Mouse (Mus musculus): ENCODE results near the gene Ano10. TPM values are rescaled to one million over a fixed set of nuclear protein-coding genes. Genes with fewer than 3 reads are reported as not detected.

Gene Ano10
- polyA plus RNA-seq, 2 experiments from 2014 or later, result 18.2 to 22.9 TPM

DNA sequence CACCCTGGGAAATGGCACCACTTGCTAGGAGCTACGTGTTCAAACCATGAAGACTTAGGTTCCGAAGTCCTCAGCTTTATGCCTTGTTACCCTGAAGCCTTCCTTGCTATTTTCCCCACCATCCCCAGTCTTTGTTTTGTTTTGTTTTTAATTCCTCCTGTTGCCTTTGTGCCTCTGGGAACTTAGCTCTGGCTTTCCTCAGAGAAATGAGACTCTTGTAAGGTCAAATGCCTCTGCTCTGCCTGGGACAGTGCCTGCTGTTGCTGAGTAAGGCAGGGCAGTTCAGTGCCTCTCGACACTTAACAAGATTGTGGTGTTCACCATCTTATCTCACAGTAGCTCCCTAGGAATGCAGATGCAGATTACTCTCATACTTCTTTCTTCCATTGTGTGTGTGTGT lies 140.8 kb downstream of the Ano10 start:
- no peak for ATAC-seq

DNA sequence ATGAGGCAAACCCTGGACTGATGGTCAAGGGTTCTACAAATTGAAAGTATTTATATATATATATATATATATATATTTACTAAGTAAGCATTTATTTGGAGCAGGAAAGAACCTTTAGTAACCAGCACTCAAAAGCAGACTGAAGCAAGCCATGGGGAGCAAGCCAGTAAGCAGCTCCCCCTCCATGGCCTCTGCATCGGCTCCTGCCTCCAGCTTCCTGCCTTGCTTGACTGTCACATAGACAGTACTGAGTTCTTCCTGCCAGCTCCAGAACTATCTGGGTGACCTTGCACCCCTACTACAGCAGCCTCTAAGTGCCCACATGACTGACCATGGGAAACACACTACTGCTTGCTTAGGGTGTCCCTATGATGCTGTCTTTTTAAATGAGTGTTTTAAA lies 141.7 kb downstream of the Ano10 start:
- no peak for ATAC-seq

DNA sequence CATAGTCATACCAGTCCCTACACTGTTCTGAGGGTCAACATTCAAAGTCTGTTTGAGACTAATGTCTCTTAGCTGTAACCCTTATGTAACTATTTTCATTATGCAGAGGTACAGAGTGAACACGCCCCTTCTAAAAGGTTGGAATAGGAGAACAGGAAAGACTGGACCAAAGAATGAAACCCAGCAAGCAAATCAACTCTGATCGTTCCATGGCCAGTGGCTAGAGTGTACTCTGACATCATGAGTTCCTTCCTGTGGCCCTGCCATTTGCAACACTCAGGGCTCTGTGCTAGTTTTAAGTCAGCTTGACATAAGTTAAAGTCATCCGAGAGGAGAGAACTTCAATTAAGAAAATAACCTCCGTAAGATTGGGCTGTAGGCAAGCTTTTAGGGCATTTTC lies 142.2 kb downstream of the Ano10 start:
- no peak for ATAC-seq

DNA sequence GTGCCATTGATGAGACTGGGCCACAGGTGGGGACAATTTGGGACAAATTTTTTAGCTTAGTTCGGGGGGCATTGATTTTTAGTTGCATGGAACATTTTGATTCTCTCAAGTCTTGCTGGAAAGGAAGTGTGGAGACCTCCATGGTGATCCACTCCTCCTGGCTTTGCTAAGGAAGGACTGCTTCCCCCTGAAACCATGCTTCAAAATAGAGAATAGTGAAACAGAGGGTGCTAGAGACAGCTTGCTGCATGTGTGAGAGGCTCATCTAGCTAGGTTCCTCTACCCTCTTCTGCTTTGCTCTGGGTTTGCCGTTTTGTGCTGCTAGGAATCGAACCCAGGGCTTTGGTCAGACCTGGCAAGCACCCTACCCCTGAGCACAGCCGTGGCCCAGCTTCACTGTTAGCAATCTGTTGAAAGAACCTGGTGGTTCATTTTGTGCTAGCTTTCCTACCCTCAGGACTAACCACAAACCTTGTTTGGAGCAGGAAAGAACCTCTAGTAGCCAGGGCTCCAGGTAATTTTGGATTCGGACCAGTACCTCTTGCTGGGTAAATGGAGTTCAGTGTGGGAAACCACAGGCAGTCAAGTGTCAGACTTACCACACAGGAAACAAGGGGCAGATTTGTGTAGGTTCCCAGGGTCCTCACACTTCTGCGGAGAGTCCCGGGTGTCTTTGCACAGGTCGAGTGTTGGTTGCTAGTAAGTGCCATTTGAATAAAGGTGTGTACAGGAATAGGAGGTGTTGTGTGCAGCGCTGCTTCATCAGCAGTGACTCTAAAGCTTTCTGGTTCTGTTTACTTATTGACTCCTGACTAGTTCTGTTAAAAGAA lies 144.0 kb downstream of the Ano10 start:
- ATAC-seq, result peak; percentile 81

DNA sequence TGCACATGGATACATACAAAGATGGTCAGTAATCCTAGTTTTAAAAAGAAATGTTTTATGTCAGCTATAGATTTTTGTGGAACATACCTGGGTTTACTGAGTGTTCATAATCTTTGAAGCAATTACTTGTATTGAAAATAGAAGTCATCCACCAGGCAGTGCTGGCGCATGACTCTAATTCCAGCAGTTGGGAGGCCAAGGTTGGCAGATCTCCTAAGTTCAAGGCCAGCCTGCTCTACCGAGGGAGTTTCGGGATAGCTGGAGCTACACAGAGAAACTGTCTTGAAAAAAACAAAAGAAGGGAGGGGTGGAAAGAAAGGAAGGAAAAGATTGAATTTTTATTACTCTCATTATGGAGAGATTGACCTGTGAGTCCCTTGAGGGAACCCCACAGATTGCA lies 145.9 kb downstream of the Ano10 start:
- ATAC-seq, result no peak

DNA sequence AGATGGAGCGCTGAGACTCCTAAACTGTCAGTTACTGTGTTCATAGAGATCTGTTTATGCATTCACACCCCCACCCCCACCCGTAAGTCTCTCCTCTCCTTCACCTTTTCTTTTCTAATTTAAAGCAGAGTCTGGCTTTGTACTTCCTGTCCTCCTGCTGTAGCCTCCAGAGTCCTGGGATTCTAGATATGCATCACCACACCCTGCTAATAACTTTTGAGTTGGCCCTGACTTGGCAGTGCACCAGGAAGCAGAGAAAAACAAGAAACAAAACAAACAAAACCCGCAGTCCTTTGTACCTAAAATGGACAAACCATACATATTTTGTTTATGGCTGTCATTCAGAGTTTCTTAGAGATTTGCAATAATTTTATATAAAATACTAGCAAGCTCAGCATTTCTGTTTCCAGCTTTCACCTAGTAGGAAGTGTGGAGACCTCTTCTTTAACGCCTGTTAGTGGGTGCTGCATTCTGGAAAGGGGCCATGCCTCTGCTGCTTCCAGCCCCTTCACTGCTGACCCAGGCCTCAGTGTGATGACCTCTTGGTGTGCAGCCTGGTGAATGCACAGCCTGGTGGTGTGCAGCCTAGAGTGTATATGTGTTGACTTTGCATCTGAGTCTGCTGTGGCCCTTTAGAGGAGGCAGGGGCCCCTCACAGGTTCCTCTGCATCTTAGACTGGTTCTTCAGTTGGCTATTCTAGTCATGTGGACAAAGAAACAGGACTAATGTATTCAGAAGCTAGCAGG lies 147.9 kb downstream of the Ano10 start:
- ATAC-seq, result no peak

DNA sequence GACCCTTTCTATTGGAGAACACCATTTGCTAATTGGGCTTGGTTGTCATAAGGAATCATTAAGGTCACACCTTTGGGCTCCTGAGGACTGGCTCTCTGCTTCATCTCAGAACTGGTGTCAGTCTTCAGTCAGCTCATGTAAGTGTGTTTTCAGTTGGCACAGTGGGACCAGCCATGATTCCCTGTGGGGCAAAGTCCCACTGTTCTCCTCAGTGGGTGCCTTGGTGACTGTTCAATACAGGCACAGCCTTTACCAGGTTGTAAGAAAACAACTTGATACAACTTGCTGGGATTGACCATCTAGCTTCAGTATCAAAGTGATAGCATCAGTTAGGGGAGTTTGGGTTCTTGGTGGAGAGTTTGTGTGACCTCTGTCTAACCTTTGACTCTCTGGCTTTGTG lies 148.5 kb downstream of the Ano10 start:
- no peak for ATAC-seq

DNA sequence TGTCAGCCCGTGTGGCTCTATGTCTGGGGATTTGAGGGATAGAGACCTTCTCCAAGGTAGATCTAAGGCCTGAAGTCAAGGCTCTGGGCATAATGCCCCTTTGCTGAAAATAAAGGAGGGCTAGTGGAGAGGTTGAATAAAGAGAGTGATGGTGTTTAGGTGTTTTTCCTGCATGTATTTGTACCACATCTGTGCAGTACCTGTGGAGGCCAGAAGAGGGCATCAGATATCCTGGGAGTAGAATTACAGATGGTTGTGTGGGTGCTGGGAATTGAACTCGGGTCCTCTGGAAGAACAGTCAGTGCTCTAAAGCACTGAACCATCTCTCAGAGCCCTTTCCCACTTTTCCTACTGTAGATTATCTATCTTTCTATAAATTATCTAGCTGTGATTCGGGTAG lies 149.4 kb downstream of the Ano10 start:
- no peak for ATAC-seq

DNA sequence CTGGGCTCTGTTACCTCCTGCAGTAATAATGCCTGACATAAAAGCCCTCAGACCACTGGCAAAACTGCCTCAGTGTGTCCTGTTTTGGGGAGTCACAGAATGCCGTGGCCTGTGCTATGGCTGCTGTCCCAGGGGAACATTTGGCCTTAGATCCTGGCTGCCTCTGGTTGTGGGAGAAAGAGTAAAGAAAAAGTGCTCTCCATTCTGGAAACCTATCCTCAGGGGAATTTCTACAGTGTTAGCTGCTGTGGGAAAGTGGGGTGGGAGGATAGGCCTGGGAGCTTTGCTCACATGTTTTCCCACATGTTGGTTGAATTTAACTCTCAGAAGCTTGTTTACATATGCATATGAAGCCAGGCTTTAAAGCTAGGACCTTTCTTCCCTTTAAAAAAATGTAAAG lies 151.0 kb downstream of the Ano10 start:
- no peak for ATAC-seq

DNA sequence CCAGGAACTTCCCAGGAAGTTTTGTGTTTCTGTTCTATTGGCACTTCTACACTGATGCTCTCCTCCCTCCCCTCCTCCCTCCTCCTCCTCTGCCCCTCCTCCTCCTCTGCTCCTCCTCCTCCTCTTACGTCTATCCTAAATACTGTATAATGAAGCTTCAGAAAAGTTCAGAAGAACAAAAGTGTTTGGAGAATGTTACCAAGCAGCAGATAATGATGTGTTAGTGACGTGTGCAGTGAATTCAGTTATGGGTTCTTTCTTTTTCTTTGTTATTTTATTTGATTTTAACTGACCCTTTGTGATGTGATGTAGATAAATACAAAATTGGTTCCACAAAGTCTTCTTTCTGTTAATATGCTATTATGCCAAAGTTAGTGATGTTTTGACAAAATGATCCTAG lies 155.0 kb downstream of the Ano10 start:
- ATAC-seq, result no peak

DNA sequence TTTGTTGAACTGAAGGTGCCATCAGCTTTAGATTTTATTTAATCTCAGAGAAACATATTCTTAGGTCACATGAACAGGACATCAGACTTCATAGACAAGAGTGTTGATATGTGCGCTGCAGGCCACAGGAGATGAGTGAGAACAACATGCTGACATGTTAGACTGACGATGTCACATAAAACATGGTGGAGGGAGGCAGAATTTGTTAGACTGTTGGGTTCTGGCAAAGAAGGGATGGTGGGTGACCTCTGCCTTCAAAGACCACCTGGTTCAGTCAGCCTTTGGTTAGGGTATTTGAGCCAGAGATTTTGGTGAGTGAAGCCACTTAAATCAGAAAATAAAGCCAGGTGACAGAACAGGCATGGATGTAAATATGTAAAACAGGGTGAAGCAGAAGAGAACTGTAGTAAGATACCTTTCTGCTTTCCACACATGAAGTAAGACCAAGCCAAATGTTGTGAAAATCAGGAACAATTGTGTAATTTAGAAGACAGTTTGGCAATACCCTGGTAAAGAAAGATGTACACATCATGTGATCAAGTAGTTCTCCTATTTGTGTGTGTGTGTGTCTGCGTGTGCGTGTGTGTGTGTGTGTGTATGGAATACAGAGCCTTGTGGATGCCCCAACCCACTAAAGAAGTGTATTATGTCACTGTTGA lies 155.7 kb downstream of the Ano10 start:
- ATAC-seq, result no peak

DNA sequence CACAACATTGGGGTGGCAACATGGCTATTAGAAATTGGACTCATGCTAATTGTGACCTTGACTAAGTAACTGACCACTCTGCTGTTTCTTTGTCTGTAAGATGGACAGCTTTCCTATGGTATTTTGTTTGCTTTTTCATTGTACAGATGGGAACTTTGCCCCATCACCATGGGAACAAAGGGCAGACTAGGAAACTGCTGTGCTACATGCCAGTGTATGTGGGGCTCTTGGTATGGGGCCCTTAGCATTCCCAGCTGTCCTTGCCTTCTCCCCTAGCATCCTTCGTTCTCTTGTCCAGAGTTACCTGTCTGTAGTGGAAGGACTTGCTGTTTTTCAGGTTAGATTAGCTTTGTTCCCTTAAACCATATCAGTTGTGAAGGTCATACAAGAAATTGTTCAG lies 156.3 kb downstream of the Ano10 start:
- ATAC-seq, result no peak

DNA sequence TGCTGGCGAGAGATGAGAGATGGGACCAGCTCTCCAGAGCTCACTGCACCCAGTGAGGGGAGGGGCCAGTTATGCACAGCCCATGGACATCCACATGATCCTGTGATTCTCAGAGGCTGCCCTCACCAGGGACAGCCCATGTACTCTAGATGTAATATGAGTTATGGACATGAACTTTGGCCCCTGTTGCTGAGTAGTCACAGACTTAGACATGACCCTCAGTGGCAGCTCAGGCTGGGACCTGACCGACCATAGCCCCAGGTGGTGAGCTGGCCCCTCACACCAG lies 158.4 kb downstream of the Ano10 start:
- ATAC-seq, result no peak

DNA sequence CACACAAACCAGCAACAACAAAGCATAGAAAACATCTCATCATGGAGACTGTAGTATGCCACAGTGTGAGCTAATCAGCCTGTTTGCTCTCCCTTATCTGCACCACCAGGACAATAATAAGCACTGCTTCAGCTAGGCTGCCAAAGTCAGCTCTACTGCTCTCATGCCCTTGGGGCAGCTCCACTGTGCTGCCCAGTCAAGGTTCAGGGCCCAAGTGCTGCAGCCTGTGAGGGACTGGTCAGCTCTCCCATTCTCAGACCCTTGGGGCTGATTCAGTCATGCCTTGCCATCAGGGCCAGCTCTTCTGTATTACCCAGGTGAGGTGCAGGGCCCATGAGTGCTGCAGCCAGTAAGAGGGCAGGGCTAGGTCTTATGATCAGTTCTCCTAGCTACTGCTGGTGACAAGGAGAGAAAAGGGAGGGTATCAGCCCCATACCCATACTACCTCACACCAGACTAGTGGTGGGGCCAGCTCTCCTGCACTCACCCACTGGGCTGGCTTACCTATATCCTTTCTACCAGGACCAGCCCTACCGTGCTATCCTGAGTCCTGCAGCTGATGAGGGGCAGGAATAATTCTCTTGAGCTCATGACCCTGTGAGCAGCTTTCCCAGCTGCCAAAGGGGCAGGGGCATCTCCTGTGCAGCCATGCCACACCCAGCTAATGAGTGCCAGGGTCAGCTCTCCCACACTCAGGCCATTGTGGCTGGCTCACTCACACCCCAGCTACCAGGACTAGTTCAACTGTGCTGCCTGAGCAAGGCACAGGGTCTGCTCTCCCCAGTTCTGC lies 158.9 kb downstream of the Ano10 start:
- ATAC-seq, result no peak

DNA sequence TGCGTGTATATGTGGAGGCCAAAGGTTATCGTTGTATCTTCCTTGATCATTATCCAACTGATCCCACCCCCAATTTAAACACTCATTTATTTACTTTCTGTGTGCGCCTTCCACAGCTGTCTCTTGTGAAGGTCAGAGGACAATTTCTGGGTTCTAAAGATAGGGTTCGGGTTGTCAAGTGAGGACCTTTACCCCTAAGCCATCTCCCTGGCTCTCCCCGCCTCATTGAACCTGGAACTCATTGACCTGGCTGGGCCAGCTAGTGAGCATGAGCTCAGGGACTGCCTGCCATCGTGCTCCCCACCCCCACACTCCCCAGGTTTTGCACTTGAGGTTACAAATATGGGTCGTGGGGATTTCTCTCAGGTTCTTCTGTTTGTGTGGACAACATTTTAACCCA lies 162.1 kb downstream of the Ano10 start:
- ATAC-seq, result no peak

DNA sequence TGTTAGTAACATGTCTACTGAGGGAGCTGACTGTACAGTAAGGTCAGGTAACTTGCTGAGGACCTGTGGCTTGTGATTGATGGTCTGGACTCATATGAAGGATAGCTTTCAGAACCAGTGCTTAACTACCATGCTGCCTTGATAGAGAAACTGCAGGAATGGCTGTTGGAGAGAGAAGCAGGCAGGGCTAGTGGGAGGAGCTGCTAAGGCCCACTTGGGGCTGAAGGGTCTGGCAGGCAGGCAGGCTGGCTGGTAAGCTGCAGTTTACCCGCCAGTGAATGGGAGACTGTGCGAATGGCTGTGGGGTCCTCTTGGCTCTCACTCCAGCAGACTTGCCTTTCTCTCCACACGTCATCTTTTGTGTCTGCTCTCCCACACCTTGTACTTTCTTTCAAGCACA lies 163.6 kb downstream of the Ano10 start:
- no peak for ATAC-seq

DNA sequence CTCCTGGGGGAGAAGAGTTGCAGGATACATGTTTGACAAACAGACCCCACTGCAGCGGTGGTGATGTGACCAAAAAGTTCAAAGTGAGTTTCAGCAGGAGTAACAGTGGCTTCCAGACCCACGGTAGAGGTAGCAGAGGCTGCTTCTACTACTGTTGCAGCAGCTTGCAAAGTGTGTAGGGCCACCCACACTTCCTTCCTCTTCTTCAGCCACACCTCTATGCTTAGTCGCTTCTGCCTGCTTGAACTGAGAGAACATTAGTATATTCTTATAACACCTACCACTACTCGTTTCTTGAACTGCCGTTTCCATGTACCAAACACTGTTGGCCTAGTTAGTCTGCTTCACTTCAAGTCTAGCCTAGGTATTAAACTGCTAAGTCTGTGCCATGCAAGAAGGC lies 165.5 kb downstream of the Ano10 start:
- ATAC-seq, result peak; percentile 89

DNA sequence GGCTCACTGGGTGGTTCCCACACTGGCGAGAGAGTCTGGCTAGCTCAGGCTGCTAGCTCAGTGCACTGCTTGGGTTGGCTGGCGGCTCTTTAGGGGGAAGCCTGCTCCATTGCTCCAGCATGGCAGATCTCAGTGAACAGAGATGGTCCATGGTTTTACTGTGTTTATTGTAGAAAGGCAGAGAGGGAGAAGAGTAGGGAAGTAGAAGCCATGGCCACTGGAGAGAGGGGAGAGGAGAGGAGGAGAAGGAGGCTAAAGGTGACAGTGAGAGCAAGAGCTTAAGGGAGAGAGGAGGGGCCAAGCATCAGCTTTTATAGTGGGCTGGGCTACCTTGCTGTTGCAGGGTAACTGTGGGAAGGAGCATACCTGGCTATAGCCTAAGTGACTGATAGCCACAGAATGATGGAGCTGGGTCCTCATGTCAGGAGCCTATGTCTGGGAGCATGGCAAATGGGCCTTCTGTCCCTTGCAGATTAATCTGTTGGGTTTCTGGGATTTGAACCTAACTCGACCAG lies 166.9 kb downstream of the Ano10 start:
- no peak for ATAC-seq

DNA sequence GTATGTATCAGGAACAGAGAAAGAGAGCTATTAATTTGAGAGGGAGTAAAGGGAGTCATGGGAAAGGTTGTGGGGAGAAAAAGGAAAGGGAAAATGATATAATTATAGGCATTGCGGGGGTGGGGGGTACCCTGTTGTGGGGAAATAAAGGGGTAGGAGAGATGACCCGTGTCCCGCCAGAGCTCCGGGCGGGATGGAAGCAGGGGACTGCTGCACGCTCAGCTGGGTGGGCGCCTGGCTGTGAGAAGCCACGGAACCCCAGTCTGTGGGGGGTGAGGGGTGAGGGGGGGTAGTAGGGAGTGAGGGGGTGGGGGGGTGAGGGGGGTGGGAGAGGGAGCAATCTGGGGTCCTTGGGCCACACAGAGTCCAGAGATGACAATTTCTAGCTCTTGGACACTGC lies 167.4 kb downstream of the Ano10 start:
- no peak for ATAC-seq

Data from CD4-positive, CD25-positive, alpha-beta regulatory T cell, adult 4 months (primary cell).